Mouse (Mus musculus) limb, embryonic 10.5 days (tissue): ENCODE results near the gene Ntn5. TPM values are rescaled to one million over a fixed set of nuclear protein-coding genes. Genes with fewer than 3 reads are reported as not detected.
A peak's percentile ranks its signal among the peaks of the same experiment; 100 is the strongest.

Experiments used
- DNase-seq: peaks from one replicate; pipeline ENCODE4 v3.0.0-alpha.2; 2017; ENCODE audit warnings: low spot score
- H3K27ac ChIP-seq: fragments of 300-500 bp; sonication (generic); 2 replicates; pipeline ENCODE4 v1.5.1; 2016; ENCODE audit warnings: mild to moderate bottlenecking
- H3K27me3 ChIP-seq: fragments of 300-500 bp; sonication (generic); 2 replicates; pipeline ENCODE4 v1.6.1; 2016; ENCODE audit warnings: low read depth, mild to moderate bottlenecking; ENCODE audit not compliant: poor library complexity, severe bottlenecking
- H3K36me3 ChIP-seq: fragments of 300-500 bp; sonication (generic); 2 replicates; pipeline ENCODE4 v1.6.1; 2016; ENCODE audit warnings: mild to moderate bottlenecking, moderate library complexity
- H3K4me1 ChIP-seq: fragments of 300-500 bp; sonication (generic); 2 replicates; pipeline ENCODE4 v1.6.1; 2016
- H3K4me3 ChIP-seq: fragments of 300-500 bp; sonication (generic); 2 replicates; pipeline ENCODE4 v1.5.1; 2016; ENCODE audit warnings: mild to moderate bottlenecking, moderate library complexity
- H3K9me3 ChIP-seq: fragments of 300-500 bp; sonication (generic); replicated peaks from 2 replicates; pipeline ENCODE4 v1.6.1; 2016; ENCODE audit warnings: mild to moderate bottlenecking
- WGBS: fragments of 180-500 bp; shearing (Covaris S2); methylation state at CpG from one replicate; pipeline ENCODE4 v1.1.7; 2016; 5-methylcytosine and 5-hydroxymethylcytosine counted together
- polyA plus RNA-seq: library from polyadenylated mRNA; unstranded; fragments of >200 nt; fragmentation: Nextera tagmentation; extraction: Ambion mirVana; gene quantifications from 2 replicates; pipeline ENCODE4 v1.2.1, GENCODE M21; 2016

The Ntn5 gene
- polyA plus RNA-seq, 1 experiment from 2014 or later = 0.39 TPM

GRCm38 (mm10) chr7:45667761-45668160 lies 16.1 kb upstream of the Ntn5 start:
- H3K4me3 ChIP-seq = no peak overlapping the region
- peaks cover 20% of the 10 kb centered on the region for H3K4me1 ChIP-seq
- no peak overlapping the region for H3K27ac ChIP-seq
- H3K36me3 ChIP-seq = no peaks in the 10 kb centered on the region
- DNase-seq = no peak
- 71% methylated on average over 14 of the region's 14 CpGs for WGBS
- H3K9me3 ChIP-seq = no peaks in the 10 kb centered on the region
- no peaks in the 10 kb centered on the region for H3K27me3 ChIP-seq

GRCm38 (mm10) chr7:45668921-45669320 lies 14.9 kb upstream of the Ntn5 start:
- no peaks in the 10 kb centered on the region for H3K9me3 ChIP-seq
- H3K4me1 ChIP-seq = peaks cover 20% of the 10 kb centered on the region
- WGBS = 96% methylated on average over 9 of the region's 9 CpGs
- H3K36me3 ChIP-seq = no peaks in the 10 kb centered on the region
- no peak overlapping the region for H3K4me3 ChIP-seq
- H3K27me3 ChIP-seq = no peaks in the 10 kb centered on the region
- no peak for DNase-seq
- H3K27ac ChIP-seq = no peak overlapping the region

DNA sequence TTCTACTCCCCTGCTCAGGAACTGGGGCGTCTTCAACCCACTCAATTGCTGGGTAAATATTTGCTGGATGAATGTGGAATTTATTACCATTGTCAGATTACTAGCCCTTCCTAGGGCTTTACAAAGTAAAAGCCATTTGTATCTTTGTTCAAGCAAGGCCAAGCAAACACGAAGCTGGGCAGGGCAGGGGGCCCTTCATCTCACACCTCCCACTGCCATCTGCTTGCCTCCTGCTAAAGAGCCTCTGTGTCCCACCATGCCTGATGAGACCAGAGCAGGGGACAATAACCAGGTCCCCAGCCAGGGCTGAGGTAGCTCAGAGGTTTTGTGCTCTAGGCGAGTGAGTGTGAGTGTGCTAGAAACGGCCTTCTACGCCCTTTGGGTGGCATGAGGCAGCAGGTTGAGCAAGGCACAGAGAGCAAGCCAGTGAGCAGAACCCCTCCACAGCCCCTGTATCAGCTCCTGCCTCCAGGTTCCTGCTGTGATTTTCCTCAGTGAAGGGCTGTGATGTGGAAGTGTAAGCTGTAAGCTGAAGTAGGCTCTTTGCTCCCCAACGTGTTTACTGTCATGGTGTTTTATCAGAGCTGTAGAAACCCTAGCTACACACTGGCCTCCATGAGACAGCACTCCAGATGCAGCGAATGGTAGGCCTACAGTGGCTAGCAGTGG lies 6.1 kb upstream of the Ntn5 start:
- peaks cover 8% of the 10 kb centered on the region for H3K4me1 ChIP-seq
- no peaks in the 10 kb centered on the region for H3K36me3 ChIP-seq
- no peak overlapping the region for H3K4me3 ChIP-seq
- no peaks in the 10 kb centered on the region for H3K27me3 ChIP-seq
- no peaks in the 10 kb centered on the region for H3K9me3 ChIP-seq
- no peak overlapping the region for H3K27ac ChIP-seq
- 75% methylated on average over 7 of the region's 7 CpGs for WGBS
- no peak for DNase-seq

- no peak overlapping the region for H3K27ac ChIP-seq
- H3K9me3 ChIP-seq = no peaks in the 10 kb centered on the region
- peaks cover 15% of the 10 kb centered on the region for H3K4me1 ChIP-seq
- WGBS = 96% methylated on average over 14 of the region's 14 CpGs
- H3K4me3 ChIP-seq = no peak overlapping the region
- DNase-seq = no peak
- no peaks in the 10 kb centered on the region for H3K36me3 ChIP-seq
- no peaks in the 10 kb centered on the region for H3K27me3 ChIP-seq
These were observed 5.3 kb upstream of the Ntn5 start for GRCm38 (mm10) chr7:45678513-45678912.

DNA sequence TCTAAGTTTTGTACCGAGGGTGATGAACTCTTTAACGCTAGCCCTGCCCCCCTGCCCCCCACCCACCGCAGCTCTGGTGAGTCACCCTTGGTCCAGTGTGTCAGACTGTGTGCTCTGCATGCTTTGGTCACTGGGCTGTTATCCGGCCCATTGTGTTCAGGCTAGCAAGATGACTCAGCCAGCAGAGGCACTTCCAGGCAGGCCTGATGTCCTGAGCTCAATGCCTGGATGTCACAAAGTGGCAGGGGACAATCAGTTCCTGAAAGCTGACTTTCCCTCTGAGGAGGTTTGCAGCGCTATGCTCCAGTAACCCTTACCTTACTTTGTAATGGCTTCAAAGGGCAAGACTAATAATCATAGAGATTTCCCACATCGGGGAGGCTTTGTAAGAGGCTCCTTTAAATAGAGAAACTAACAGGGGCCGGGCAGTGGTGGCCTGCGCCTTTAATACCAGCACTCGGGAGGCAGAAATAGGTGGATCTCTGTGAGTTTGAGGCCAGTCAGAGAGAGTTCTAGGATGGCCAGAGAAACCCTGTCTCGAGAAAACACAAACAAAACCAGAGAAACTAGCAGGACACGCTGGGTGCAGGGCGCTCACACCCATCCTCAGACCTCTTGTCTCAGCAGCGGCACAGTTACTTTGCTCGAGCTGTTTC lies 3.7 kb upstream of the Ntn5 start:
- no peaks in the 10 kb centered on the region for H3K36me3 ChIP-seq
- H3K27ac ChIP-seq = no peak overlapping the region
- H3K4me3 ChIP-seq = no peak overlapping the region
- H3K4me1 ChIP-seq = peaks cover 27% of the 10 kb centered on the region
- no peak for DNase-seq
- no peaks in the 10 kb centered on the region for H3K9me3 ChIP-seq
- 87% methylated on average over 14 of the region's 14 CpGs for WGBS
- H3K27me3 ChIP-seq = no peaks in the 10 kb centered on the region

DNA sequence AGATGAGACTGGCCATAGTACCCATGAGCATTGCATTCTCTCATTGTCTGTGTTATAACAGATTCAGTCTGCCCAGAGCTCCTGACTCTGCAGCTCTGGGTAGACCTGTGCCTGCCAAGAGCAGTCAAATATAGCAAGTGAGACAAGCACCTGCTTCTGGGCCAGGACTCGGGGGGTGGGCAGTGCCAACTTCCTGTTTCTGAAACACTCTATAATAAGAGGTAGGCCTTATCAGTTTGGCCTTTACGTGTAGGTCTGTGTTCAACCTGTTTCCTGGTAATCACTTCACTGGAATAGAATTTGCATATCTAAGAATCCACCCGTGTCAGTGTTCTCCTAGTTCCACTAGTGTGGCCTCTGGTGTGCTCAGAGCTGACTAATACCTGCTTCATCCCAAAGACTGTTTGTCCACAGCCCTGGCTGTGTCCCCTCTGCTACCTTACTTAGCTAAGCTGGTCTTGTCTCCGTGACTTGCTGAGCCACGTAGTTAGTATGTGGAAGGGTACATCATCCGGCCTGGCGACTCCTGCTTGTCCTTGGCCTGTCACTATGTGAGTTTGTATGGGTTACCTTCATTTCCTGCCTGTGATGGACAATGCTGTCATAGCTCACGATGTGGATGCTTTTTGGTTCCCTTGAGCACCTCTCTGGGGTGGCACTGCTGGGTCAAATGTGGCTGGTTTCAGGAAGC lies 2.6 kb upstream of the Ntn5 start:
- WGBS = 86% methylated on average over 8 of the region's 8 CpGs
- no peak overlapping the region for H3K27ac ChIP-seq
- DNase-seq = no peak
- no peak overlapping the region for H3K4me3 ChIP-seq
- H3K36me3 ChIP-seq = no peaks in the 10 kb centered on the region
- H3K4me1 ChIP-seq = peaks cover 38% of the 10 kb centered on the region
- no peaks in the 10 kb centered on the region for H3K9me3 ChIP-seq
- no peaks in the 10 kb centered on the region for H3K27me3 ChIP-seq

DNA sequence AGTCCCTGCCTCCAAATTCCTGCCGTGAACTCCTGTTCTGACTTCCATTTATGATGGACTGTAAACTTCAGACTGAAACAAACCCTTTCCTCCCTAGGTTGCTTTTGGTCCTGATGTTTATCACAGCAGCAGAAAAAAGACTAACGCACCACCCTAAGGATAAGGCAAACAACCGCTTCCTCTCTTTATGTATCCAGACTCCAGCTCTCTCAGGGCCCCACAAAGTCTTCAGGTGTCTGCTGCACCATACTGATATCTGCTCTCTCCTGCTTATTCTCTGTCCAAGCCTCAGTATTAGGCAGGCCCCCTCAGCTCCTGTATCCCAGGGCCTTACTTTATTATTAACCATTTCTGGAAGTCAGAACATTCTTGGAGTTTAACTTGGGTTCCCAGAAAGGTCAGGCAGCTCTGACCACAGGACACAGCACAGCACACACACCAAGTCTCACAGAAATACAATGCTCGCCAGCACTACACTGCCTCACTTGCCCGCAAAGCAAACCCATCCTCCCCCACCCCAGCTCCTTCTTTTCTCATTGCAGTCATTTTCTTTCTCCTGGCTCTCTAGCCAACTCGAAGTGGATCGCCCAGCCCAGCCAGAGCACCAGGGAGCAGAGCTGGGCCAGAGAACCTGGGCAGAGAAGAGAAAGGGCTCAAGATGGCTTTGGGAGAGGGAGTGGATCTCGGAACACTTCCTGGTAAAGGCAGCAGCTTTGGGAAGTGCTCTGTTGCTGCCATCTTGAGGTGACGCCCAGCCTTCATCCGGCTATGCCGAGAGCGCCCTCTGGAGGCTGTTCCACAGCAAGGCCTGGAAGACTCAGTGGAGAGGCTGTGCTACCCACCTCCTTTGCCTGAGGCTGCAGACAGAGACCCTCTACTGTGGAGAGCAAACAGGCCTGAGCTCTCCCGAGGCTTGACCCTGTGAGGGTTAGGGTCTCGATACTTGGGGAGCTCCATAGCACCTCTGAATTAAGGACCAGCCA lies 1.4 kb upstream of the Ntn5 start:
- Histone ChIP-seq H3K4me3 (peak overlapping the region; percentile 20; the same call in 1 of the 2 replicates), H3K27ac (peak overlapping the region; percentile 84), H3K36me3 (no peaks in the 10 kb centered on the region), H3K27me3 (no peaks in the 10 kb centered on the region), H3K4me1 (peaks cover 43% of the 10 kb centered on the region), H3K9me3 (no peaks in the 10 kb centered on the region)
- peak; percentile 96 for DNase-seq
- WGBS = 31% methylated on average over 14 of the region's 14 CpGs

GRCm38 (mm10) chr7:45685811-45686210 lies 2.0 kb downstream of the Ntn5 start:
- H3K27ac ChIP-seq = peak overlapping the region; percentile 54
- 39% methylated on average over 10 of the region's 10 CpGs for WGBS
- no peak for DNase-seq
- H3K4me3 ChIP-seq = peak overlapping the region; percentile 9; the same call in 1 of the 2 replicates
- H3K9me3 ChIP-seq = no peaks in the 10 kb centered on the region
- no peaks in the 10 kb centered on the region for H3K36me3 ChIP-seq
- no peaks in the 10 kb centered on the region for H3K27me3 ChIP-seq
- H3K4me1 ChIP-seq = peaks cover 54% of the 10 kb centered on the region

GRCm38 (mm10) chr7:45686841-45687240 lies 3.0 kb downstream of the Ntn5 start:
- Histone ChIP-seq H3K4me3 (no peak overlapping the region), H3K9me3 (no peaks in the 10 kb centered on the region), H3K36me3 (no peaks in the 10 kb centered on the region), H3K27me3 (no peaks in the 10 kb centered on the region), H3K27ac (no peak overlapping the region; the same call in 1 of the 2 replicates), H3K4me1 (peaks cover 54% of the 10 kb centered on the region)
- 89% methylated on average over 3 of the region's 3 CpGs for WGBS
- no peak for DNase-seq

DNA sequence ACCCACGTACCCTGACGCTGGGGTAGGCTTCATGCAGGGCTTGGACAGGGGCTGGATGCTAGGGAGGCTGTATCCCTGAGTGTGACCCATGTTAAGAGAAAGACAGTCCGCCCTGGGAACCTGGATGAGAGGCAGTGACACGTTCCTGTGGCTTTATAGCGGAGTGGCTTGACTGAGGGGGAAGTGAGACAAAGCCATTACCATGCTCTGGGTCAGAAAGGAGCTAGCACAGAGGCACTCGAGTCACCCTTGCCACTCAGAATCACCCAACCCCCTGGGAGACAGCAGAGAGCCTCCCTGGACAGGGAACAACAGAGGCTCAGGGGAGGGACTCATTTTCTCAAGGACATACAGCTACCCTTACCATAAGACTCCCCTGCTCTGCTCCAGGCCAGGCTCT lies 5.3 kb downstream of the Ntn5 start:
- peak overlapping the region; percentile 7; the same call in 1 of the 2 replicates for H3K27ac ChIP-seq
- H3K4me3 ChIP-seq = no peak overlapping the region
- H3K4me1 ChIP-seq = peaks cover 38% of the 10 kb centered on the region
- H3K36me3 ChIP-seq = no peaks in the 10 kb centered on the region
- no peaks in the 10 kb centered on the region for H3K27me3 ChIP-seq
- DNase-seq = no peak
- no peaks in the 10 kb centered on the region for H3K9me3 ChIP-seq
- 61% methylated on average over 6 of the region's 6 CpGs for WGBS

- WGBS = 82% methylated on average over 11 of the region's 11 CpGs
- H3K4me1 ChIP-seq = peaks cover 41% of the 10 kb centered on the region
- H3K36me3 ChIP-seq = no peaks in the 10 kb centered on the region
These were observed 6.0 kb downstream of the Ntn5 start for GRCm38 (mm10) chr7:45689800-45690199.

GRCm38 (mm10) chr7:45692364-45692763 lies 8.5 kb downstream of the Ntn5 start:
- Histone ChIP-seq H3K27me3 (no peaks in the 10 kb centered on the region), H3K4me3 (no peak overlapping the region), H3K9me3 (no peaks in the 10 kb centered on the region), H3K27ac (0 out of 2 replicates have a peak overlapping the region, but pooled peaks have one; percentile 30), H3K36me3 (no peaks in the 10 kb centered on the region), H3K4me1 (peaks cover 33% of the 10 kb centered on the region)
- DNase-seq = no peak
- 85% methylated on average over 2 of the region's 2 CpGs for WGBS

More at GRCm38 (mm10) chr7:45689800-45690199, 6.0 kb downstream of the Ntn5 start:
- no peak for DNase-seq
- no peak overlapping the region for H3K4me3 ChIP-seq
- no peak overlapping the region for H3K27ac ChIP-seq
- no peaks in the 10 kb centered on the region for H3K9me3 ChIP-seq
- H3K27me3 ChIP-seq = no peaks in the 10 kb centered on the region
